Mouse (Mus musculus) ES-E14 (cell line): ENCODE results near the gene Cradd. TPM values are rescaled to one million over a fixed set of nuclear protein-coding genes. Genes with fewer than 3 reads are reported as not detected.

Source experiments
- DNase-seq: peaks from one replicate; pipeline ENCODE4 v3.0.0-alpha.2; 2013; ENCODE audit warnings: low read depth, low spot score
- H3K27ac ChIP-seq: 2 replicates; pipeline ENCODE4 v1.5.1; 2012; ENCODE audit warnings: low read depth, mild to moderate bottlenecking, low read length, moderate library complexity, mixed read lengths; ENCODE audit not compliant: poor library complexity, insufficient read depth, severe bottlenecking
- H3K36me3 ChIP-seq: 2 replicates; pipeline ENCODE4 v1.6.1; 2012; ENCODE audit warnings: mild to moderate bottlenecking, low read length, moderate library complexity, mixed read lengths; ENCODE audit not compliant: control insufficient read depth, poor library complexity, insufficient read depth, severe bottlenecking
- H3K4me1 ChIP-seq, 2 experiments: fragments of 150-350 bp in 1 of 2; sonication (generic) in 1 of 2; 2 replicates each; pipeline ENCODE4 v1.6.1; 2012; ENCODE audit warnings: low read length in 2 of 2, mild to moderate bottlenecking in 1 of 2, mixed read lengths in 1 of 2; ENCODE audit not compliant: control insufficient read depth in 2 of 2, insufficient read depth in 2 of 2, poor library complexity in 1 of 2
- H3K4me3 ChIP-seq, 2 experiments: fragments of 150-350 bp in 1 of 2; sonication (generic) in 1 of 2; 2 replicates each; pipeline ENCODE4 v1.5.1; 2012; ENCODE audit warnings: low read length in 2 of 2, low read depth in 1 of 2, mild to moderate bottlenecking in 1 of 2, mixed read lengths in 1 of 2; ENCODE audit not compliant: insufficient read depth in 1 of 2, poor library complexity in 1 of 2, severe bottlenecking in 1 of 2
- H3K9ac ChIP-seq: 2 replicates; pipeline ENCODE4 v1.6.1; 2012; ENCODE audit warnings: low read depth, mild to moderate bottlenecking, low read length, mixed read lengths; ENCODE audit not compliant: poor library complexity, insufficient read depth, severe bottlenecking
- H3K9me3 ChIP-seq: fragments of 150-350 bp; sonication (generic); 2 replicates; pipeline ENCODE4 v1.6.1; 2012; ENCODE audit warnings: low read depth, mild to moderate bottlenecking, low read length; ENCODE audit not compliant: control insufficient read depth, insufficient read depth
- CHD2 ChIP-seq: IDR thresholded peaks from 2 replicates; pipeline ENCODE4 v1.6.1; 2014; ENCODE audit warnings: mild to moderate bottlenecking, low read depth, low read length, inconsistent platforms
- HCFC1 ChIP-seq: IDR thresholded peaks from 2 replicates; pipeline ENCODE4 v1.6.1; 2012; ENCODE audit warnings: low read length, inconsistent platforms, borderline replicate concordance; ENCODE audit not compliant: insufficient read depth
- MAFK ChIP-seq: IDR thresholded peaks from 2 replicates; pipeline ENCODE4 v1.6.1; 2014; ENCODE audit warnings: mild to moderate bottlenecking, low read depth, low read length, inconsistent platforms; ENCODE audit not compliant: insufficient read depth
- ZC3H11A ChIP-seq: IDR thresholded peaks from 2 replicates; pipeline ENCODE4 v1.6.1; 2012; ENCODE audit warnings: low read depth, mild to moderate bottlenecking, inconsistent platforms, low read length, borderline replicate concordance
- ZNF384 ChIP-seq: IDR thresholded peaks from 2 replicates; pipeline ENCODE4 v1.6.1; 2012; ENCODE audit warnings: low read depth, low read length, inconsistent platforms
- in situ Hi-C, 2 experiments: fragments of 600-800 bp; cut with MboI; formaldehyde crosslinking; loops; one replicate each; pipeline ENCODE4 v1.15.1; 2025; ENCODE audit warnings: low sequenced_read_pairs in 2 of 2, inconsistent platforms in 1 of 2; ENCODE audit not compliant: unreplicated experiment in 2 of 2
- total RNA-seq: library from RNA; depleted of rRNA; stranded (reverse); fragments of 300-350 nt; gene quantifications from 2 replicates; pipeline ENCODE4 v1.2.3, GENCODE M21; 2012

The Cradd gene
- total RNA-seq, 1 experiment, result 8.4 TPM

- H3K9me3 ChIP-seq, result no peaks in the 10 kb centered on the region
- no peaks in the 10 kb centered on the region for H3K36me3 ChIP-seq
- H3K27ac ChIP-seq, result no peak overlapping the region
- no peak for DNase-seq
- H3K9ac ChIP-seq, result no peak overlapping the region
- H3K4me3 ChIP-seq, result no peak overlapping the region
- in situ Hi-C loops, result no loop called here
- TF ChIP-seq HCFC1 (no peak), MAFK (no peak), ZC3H11A (no peak), ZNF384 (no peak), CHD2 (no peak)
- H3K4me1 ChIP-seq, result peaks cover 7 to 33% of the 10 kb centered on the region in 2 experiments
Observed at GRCm38 (mm10) chr10:95178785-95179184, 145.1 kb downstream of the Cradd start.

- Histone ChIP-seq H3K4me3 (peak overlapping the region; percentile 34 to 43), H3K36me3 (no peaks in the 10 kb centered on the region), H3K27ac (peak overlapping the region; percentile 89), H3K4me1 (peaks cover 9 to 31% of the 10 kb centered on the region in 2 experiments), H3K9me3 (no peaks in the 10 kb centered on the region), H3K9ac (peak overlapping the region; percentile 39; the same call in 1 of the 2 replicates)
- in situ Hi-C loops, result no loop called here
- DNase-seq, result peak; percentile 60
- TF ChIP-seq CHD2 (peak; percentile 56; the same call in 1 of the 2 replicates), ZNF384 (peak; percentile 70; the same call in 1 of the 2 replicates), MAFK (no peak), HCFC1 (no peak)
Observed at GRCm38 (mm10) chr10:95175423-95176120, 148.4 kb downstream of the Cradd start.

- TF ChIP-seq HCFC1, result no peak
- no peak for TF ChIP-seq MAFK
- no peak for TF ChIP-seq ZC3H11A
- TF ChIP-seq ZNF384, result no peak
- TF ChIP-seq CHD2, result no peak
- Histone ChIP-seq H3K4me1 (peaks cover 9 to 31% of the 10 kb centered on the region in 2 experiments), H3K9ac (no peak overlapping the region), H3K4me3 (no peak overlapping the region), H3K9me3 (no peaks in the 10 kb centered on the region), H3K36me3 (no peaks in the 10 kb centered on the region), H3K27ac (no peak overlapping the region)
- no peak for DNase-seq
- in situ Hi-C loops, result loop anchor here in 1 of 2 experiments (25.0 kb wide), 1 partner anchor 187 kb away; no protein-coding TSS in a partner anchor
Observed at GRCm38 (mm10) chr10:95174260-95174659, 149.7 kb downstream of the Cradd start.

- DNase-seq, result no peak
- Histone ChIP-seq H3K27ac (no peak overlapping the region), H3K4me1 (peaks cover 9 to 18% of the 10 kb centered on the region in 2 experiments), H3K4me3 (no peak overlapping the region), H3K9ac (no peak overlapping the region), H3K36me3 (no peaks in the 10 kb centered on the region), H3K9me3 (no peaks in the 10 kb centered on the region)
- in situ Hi-C loops, result loop anchor here in 1 of 2 experiments (25.0 kb wide), 1 partner anchor 184 kb away; no protein-coding TSS in a partner anchor
- no peak for TF ChIP-seq CHD2
- no peak for TF ChIP-seq MAFK
- no peak for TF ChIP-seq HCFC1
- no peak for TF ChIP-seq ZC3H11A
- no peak for TF ChIP-seq ZNF384
Observed at GRCm38 (mm10) chr10:95170721-95171354, 153.1 kb downstream of the Cradd start.
